Mouse (Mus musculus) bone marrow, adult 2 months (tissue): ENCODE measurements around the gene Plk1.

ENCODE experiments used
- CTCF ChIP-seq: fragments of 200-500 bp; IDR thresholded peaks from 2 replicates; pipeline ENCODE4 v1.5.1; 2011; ENCODE audit warnings: low read length, control low read depth; ENCODE audit not compliant: control insufficient read depth, insufficient read depth
- POLR2A ChIP-seq: fragments of 200-500 bp; IDR thresholded peaks from 2 replicates; pipeline ENCODE4 v1.6.1; 2011; ENCODE audit warnings: low read depth, mild to moderate bottlenecking, control low read depth, low read length, borderline replicate concordance; ENCODE audit not compliant: control insufficient read depth

DNA sequence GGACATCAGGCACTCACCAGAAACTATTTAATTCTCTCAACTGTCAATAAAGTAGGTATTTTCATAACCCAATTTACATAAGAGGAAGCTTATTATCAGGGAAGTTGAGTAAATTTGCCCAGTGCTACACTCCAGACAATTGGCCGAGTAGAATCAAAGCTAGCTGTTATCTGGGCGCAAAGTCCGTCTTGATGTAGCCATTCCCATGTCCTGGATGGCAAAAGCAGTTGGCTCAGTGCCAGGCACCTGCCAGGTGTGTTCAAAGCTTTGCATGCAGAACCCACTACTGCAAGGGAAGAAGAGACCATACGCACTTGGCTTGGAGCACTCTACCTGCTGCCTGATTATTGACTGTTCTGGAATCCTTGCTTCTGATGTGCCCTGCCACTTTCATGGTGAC is 6.8 kb upstream of the Plk1 start:
- TF ChIP-seq CTCF: no peak
- TF ChIP-seq POLR2A: no peak
